Mouse (Mus musculus) CH12F3 (cell line): ENCODE measurements around the gene Adig.

ENCODE experiments used
- in situ Hi-C: fragments of 300-500 bp; cut with MboI; formaldehyde crosslinking; loops from 2 replicates; pipeline ENCODE4 v1.14.3; 2020; ENCODE audit warnings: low sequenced_read_pairs

The Adig gene

GRCm38 (mm10) chr2:158501836-158502812, at the start of gene Adig:
Adig (plus strand) TSS chr2:158502612.
- in situ Hi-C loops: no loop called here

- in situ Hi-C loops: no loop called here
Measured at GRCm38 (mm10) chr2:158456451-158456850, 46.0 kb upstream of the Adig start.

GRCm38 (mm10) chr2:158457610-158458009, 44.8 kb upstream of the Adig start:
- in situ Hi-C loops: no loop called here

- in situ Hi-C loops: no loop called here
Measured at GRCm38 (mm10) chr2:158462450-158462849, 40.0 kb upstream of the Adig start.

GRCm38 (mm10) chr2:158474159-158474558, 28.3 kb upstream of the Adig start:
- in situ Hi-C loops: no loop called here

- in situ Hi-C loops: no loop called here
Measured at GRCm38 (mm10) chr2:158477640-158478039, 24.8 kb upstream of the Adig start.

- in situ Hi-C loops: no loop called here
Measured at GRCm38 (mm10) chr2:158498457-158498856, 4.0 kb upstream of the Adig start.

GRCm38 (mm10) chr2:158503226-158503625, 814 bp downstream of the Adig start:
- in situ Hi-C loops: no loop called here

- in situ Hi-C loops: no loop called here
Measured at GRCm38 (mm10) chr2:158503671-158504070, 1.3 kb downstream of the Adig start.

GRCm38 (mm10) chr2:158506475-158506874, 4.1 kb downstream of the Adig start:
- in situ Hi-C loops: no loop called here

- in situ Hi-C loops: no loop called here
Measured at GRCm38 (mm10) chr2:158507046-158507445, 4.6 kb downstream of the Adig start.

- in situ Hi-C loops: no loop called here
Measured at GRCm38 (mm10) chr2:158510665-158511064, 8.3 kb downstream of the Adig start.

GRCm38 (mm10) chr2:158512528-158512927, 10.1 kb downstream of the Adig start, which contains the start of gene Arhgap40:
Arhgap40 (plus strand) TSS chr2:158512796.
- in situ Hi-C loops: no loop called here

- in situ Hi-C loops: no loop called here
Measured at GRCm38 (mm10) chr2:158513821-158514336, 11.5 kb downstream of the Adig start.

- in situ Hi-C loops: no loop called here
Measured at GRCm38 (mm10) chr2:158518583-158518982, 16.2 kb downstream of the Adig start.

GRCm38 (mm10) chr2:158519071-158519470, 16.7 kb downstream of the Adig start:
- in situ Hi-C loops: no loop called here

GRCm38 (mm10) chr2:158519800-158520199, 17.4 kb downstream of the Adig start:
- in situ Hi-C loops: no loop called here

- in situ Hi-C loops: no loop called here
Measured at GRCm38 (mm10) chr2:158523060-158523459, 20.6 kb downstream of the Adig start.

- in situ Hi-C loops: no loop called here
Measured at GRCm38 (mm10) chr2:158524129-158524860, 21.9 kb downstream of the Adig start.

GRCm38 (mm10) chr2:158534090-158534489, 31.7 kb downstream of the Adig start:
- in situ Hi-C loops: loop anchor here (25.0 kb wide), 1 partner anchor 328 kb away; no protein-coding TSS in a partner anchor

- in situ Hi-C loops: loop anchor here (25.0 kb wide), 1 partner anchor 328 kb away; no protein-coding TSS in a partner anchor
Measured at GRCm38 (mm10) chr2:158534559-158534958, 32.1 kb downstream of the Adig start.
